Mouse (Mus musculus): ENCODE measurements around the gene Tldc2. TPM values are rescaled to one million over a fixed set of nuclear protein-coding genes. Genes with fewer than 3 reads are reported as not detected.

Gene Tldc2
- total RNA-seq (2021): not detected

GRCm38 (mm10) chr2:157086796-157087195 lies at the start of gene Tldc2:
Gene Tldc2, plus strand, starts transcription at chr2:157087055.
- no peak for DNase-seq (ENCODE audit: extremely low spot score in 1 of 2, low spot score in 2 of 2)
- intact Hi-C loops (cut with DNase I): no loop called here

GRCm38 (mm10) chr2:157037303-157037702 lies 49.6 kb upstream of the Tldc2 start:
- intact Hi-C loops (cut with DNase I): no loop called here
- no peak for DNase-seq (ENCODE audit: extremely low spot score in 1 of 2, low spot score in 2 of 2)

- intact Hi-C loops (cut with DNase I): loop anchor here (5.0 kb wide), 1 partner anchor 37 kb away; the partner anchor contains the start of gene Soga1
- peak in 1 of 2 experiments; percentile 51 for DNase-seq (ENCODE audit: extremely low spot score in 1 of 2, low spot score in 2 of 2)
Observed at GRCm38 (mm10) chr2:157039900-157040648, 46.8 kb upstream of the Tldc2 start.

GRCm38 (mm10) chr2:157040649-157041046 lies 46.2 kb upstream of the Tldc2 start:
- DNase-seq (ENCODE audit: extremely low spot score in 1 of 2, low spot score in 2 of 2): no peak
- intact Hi-C loops (cut with DNase I): loop anchor here (5.0 kb wide), 1 partner anchor 37 kb away; the partner anchor contains the start of gene Soga1

- intact Hi-C loops (cut with DNase I): loop anchor here (5.0 kb wide), 1 partner anchor 36 kb away; the partner anchor contains the start of gene Soga1
- no peak for DNase-seq (ENCODE audit: extremely low spot score in 1 of 2, low spot score in 2 of 2)
Observed at GRCm38 (mm10) chr2:157041421-157041820, 45.4 kb upstream of the Tldc2 start.

- intact Hi-C loops (cut with DNase I): loop anchor here (5.0 kb wide), 1 partner anchor 34 kb away; the partner anchor contains the start of gene Soga1
- DNase-seq (ENCODE audit: extremely low spot score in 1 of 2, low spot score in 2 of 2): no peak
Observed at GRCm38 (mm10) chr2:157043556-157043955, 43.3 kb upstream of the Tldc2 start.

- DNase-seq (ENCODE audit: extremely low spot score in 1 of 2, low spot score in 2 of 2): no peak
- intact Hi-C loops (cut with DNase I): loop anchor here (5.0 kb wide), 1 partner anchor 33 kb away; the partner anchor contains the start of gene Soga1
Observed at GRCm38 (mm10) chr2:157043987-157044386, 42.9 kb upstream of the Tldc2 start.

GRCm38 (mm10) chr2:157045932-157046331 lies 40.9 kb upstream of the Tldc2 start:
- intact Hi-C loops (cut with DNase I): no loop called here
- DNase-seq (ENCODE audit: extremely low spot score in 1 of 2, low spot score in 2 of 2): no peak

- DNase-seq (ENCODE audit: extremely low spot score in 1 of 2, low spot score in 2 of 2): no peak
- intact Hi-C loops (cut with DNase I): no loop called here
Observed at GRCm38 (mm10) chr2:157046956-157047355, 39.9 kb upstream of the Tldc2 start.

GRCm38 (mm10) chr2:157048395-157049181 lies 38.3 kb upstream of the Tldc2 start:
- DNase-seq (ENCODE audit: extremely low spot score in 1 of 2, low spot score in 2 of 2): peak in 1 of 2 experiments; percentile 71
- intact Hi-C loops (cut with DNase I): no loop called here

GRCm38 (mm10) chr2:157049831-157050243 lies 37.0 kb upstream of the Tldc2 start:
- intact Hi-C loops (cut with DNase I): no loop called here
- peak; percentile 71 to 77 for DNase-seq (ENCODE audit: extremely low spot score in 1 of 2, low spot score in 2 of 2)

GRCm38 (mm10) chr2:157052448-157052847 lies 34.4 kb upstream of the Tldc2 start:
- DNase-seq (ENCODE audit: extremely low spot score in 1 of 2, low spot score in 2 of 2): no peak
- intact Hi-C loops (cut with DNase I): no loop called here

GRCm38 (mm10) chr2:157053124-157053523 lies 33.7 kb upstream of the Tldc2 start:
- DNase-seq (ENCODE audit: extremely low spot score in 1 of 2, low spot score in 2 of 2): no peak
- intact Hi-C loops (cut with DNase I): no loop called here

- intact Hi-C loops (cut with DNase I): no loop called here
- no peak for DNase-seq (ENCODE audit: extremely low spot score in 1 of 2, low spot score in 2 of 2)
Observed at GRCm38 (mm10) chr2:157053787-157054186, 33.1 kb upstream of the Tldc2 start.

- no peak for DNase-seq (ENCODE audit: extremely low spot score in 1 of 2, low spot score in 2 of 2)
- intact Hi-C loops (cut with DNase I): no loop called here
Observed at GRCm38 (mm10) chr2:157054297-157054696, 32.6 kb upstream of the Tldc2 start.

- no peak for DNase-seq (ENCODE audit: extremely low spot score in 1 of 2, low spot score in 2 of 2)
- intact Hi-C loops (cut with DNase I): no loop called here
Observed at GRCm38 (mm10) chr2:157054816-157055215, 32.0 kb upstream of the Tldc2 start.

GRCm38 (mm10) chr2:157055721-157056120 lies 31.1 kb upstream of the Tldc2 start:
- peak in 1 of 2 experiments; percentile 18 for DNase-seq (ENCODE audit: extremely low spot score in 1 of 2, low spot score in 2 of 2)
- intact Hi-C loops (cut with DNase I): no loop called here

GRCm38 (mm10) chr2:157057186-157057585 lies 29.7 kb upstream of the Tldc2 start:
- intact Hi-C loops (cut with DNase I): no loop called here

GRCm38 (mm10) chr2:157057758-157058157 lies 29.1 kb upstream of the Tldc2 start:
- no peak for DNase-seq (ENCODE audit: extremely low spot score in 1 of 2, low spot score in 2 of 2)
- intact Hi-C loops (cut with DNase I): no loop called here

More at GRCm38 (mm10) chr2:157057186-157057585, 29.7 kb upstream of the Tldc2 start:
- no peak for DNase-seq (ENCODE audit: extremely low spot score in 1 of 2, low spot score in 2 of 2)
